10 mouse cellular contexts compared by ENCODE assay signal in the genomic region with DNA sequence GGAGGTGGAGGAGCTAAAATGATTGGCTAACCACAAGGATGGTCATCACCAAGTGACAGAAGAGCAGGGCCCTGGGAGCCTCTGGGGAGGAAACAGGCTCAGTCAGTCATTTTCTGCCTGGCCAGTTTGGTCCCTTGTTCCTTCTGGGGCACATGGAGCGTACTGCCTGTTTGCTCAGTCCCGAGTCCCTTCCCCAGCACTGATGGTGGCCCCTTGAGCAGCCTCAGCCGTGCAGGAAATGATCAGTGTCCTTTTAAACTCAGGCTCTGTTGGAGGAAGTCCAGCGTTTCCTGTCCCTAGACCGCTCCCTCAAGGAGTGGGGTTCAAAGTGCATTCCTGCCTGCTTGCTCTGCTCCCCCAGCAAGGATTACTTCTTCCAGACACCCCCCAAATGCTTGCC. TPM values are rescaled to one million over a fixed set of nuclear protein-coding genes. Genes with fewer than 3 reads are reported as not detected.
DNase-seq lines count a peak whose midpoint lies in the region; ATAC-seq lines count a peak whose summit lies in the region.
"Had no signal": no experiment of that assay in that cellular context is flagged by ENCODE, and none has a peak within 500 bp of the region (broad histone marks: within the 10 kb centered on the region; RNA-seq: fewer than 3 reads in every experiment).

No protein-coding gene starts in this region.

- ATAC-seq in hindbrain, embryonic 12.5 days (ENCODE audit: low FRiP score), result no peak
- ATAC-seq in hindbrain, embryonic 14.5 days (ENCODE audit: low FRiP score), result no peak
- ATAC-seq in heart, embryonic 14.5 days (ENCODE audit: insufficient number of reproducible peaks, insufficient read depth, low FRiP score, low read depth), result peak; percentile 53; the same call in 1 of the 2 replicates
- ATAC-seq in midbrain, embryonic 11.5 days (ENCODE audit: low FRiP score), result no peak
- no peak for ATAC-seq in cerebellum, adult (ENCODE audit: insufficient number of reproducible peaks, low FRiP score, low TSS enrichment)

- H3K9me3 ChIP-seq in hindbrain, embryonic 12.5 days (replicated peaks), result no peaks in the 10 kb centered on the region
- H3K9me3 ChIP-seq in hindbrain, embryonic 14.5 days (ENCODE audit: control insufficient read depth, low read length), result no peaks in the 10 kb centered on the region
- no peaks in the 10 kb centered on the region for H3K9me3 ChIP-seq in heart, embryonic 14.5 days (ENCODE audit: control insufficient read depth, low read length)
- H3K9me3 ChIP-seq in midbrain, embryonic 11.5 days (ENCODE audit: control insufficient read depth, low read length), result no peaks in the 10 kb centered on the region
- H3K9me3 ChIP-seq: embryonic facial prominence, embryonic 15.5 days had no signal

- peaks cover 32% of the 10 kb centered on the region for H3K4me1 ChIP-seq in hindbrain, embryonic 12.5 days
- peaks cover 22% of the 10 kb centered on the region; the same call in 1 of the 2 replicates for H3K4me1 ChIP-seq in hindbrain, embryonic 14.5 days (replicated peaks; ENCODE audit: control insufficient read depth, insufficient read depth, low read length)
- H3K4me1 ChIP-seq in heart, embryonic 14.5 days (ENCODE audit: control insufficient read depth in 2 of 2, insufficient read depth in 2 of 2, low read length in 2 of 2), result peaks cover 35 to 36% of the 10 kb centered on the region in 2 experiments
- H3K4me1 ChIP-seq in midbrain, embryonic 11.5 days (ENCODE audit: control insufficient read depth, insufficient read depth, low read length), result peaks cover 15% of the 10 kb centered on the region

- H3K4me2 ChIP-seq in hindbrain, embryonic 12.5 days (replicated peaks), result no peak overlapping the region
- H3K4me2 ChIP-seq in hindbrain, embryonic 14.5 days (replicated peaks), result no peak overlapping the region
- 0 out of 2 replicates have a peak overlapping the region, but pooled peaks have one; percentile 0 for H3K4me2 ChIP-seq in heart, embryonic 14.5 days (ENCODE audit: low read length)
- H3K4me2 ChIP-seq in midbrain, embryonic 11.5 days, result no peak overlapping the region
- H3K4me2 ChIP-seq: embryonic facial prominence, embryonic 15.5 days had no signal

- no peaks in the 10 kb centered on the region for H3K36me3 ChIP-seq in hindbrain, embryonic 12.5 days
- H3K36me3 ChIP-seq in hindbrain, embryonic 14.5 days (replicated peaks; ENCODE audit: control insufficient read depth, insufficient read depth), result no peaks in the 10 kb centered on the region
- H3K36me3 ChIP-seq in heart, embryonic 14.5 days (ENCODE audit: control insufficient read depth, insufficient read depth, low read length), result no peaks in the 10 kb centered on the region
- H3K36me3 ChIP-seq in splenic B cell, adult 2 months (ENCODE audit: control insufficient read depth, insufficient read depth, low read length, poor library complexity, severe bottlenecking), result no peaks in the 10 kb centered on the region
- no peaks in the 10 kb centered on the region for H3K36me3 ChIP-seq in midbrain, embryonic 11.5 days (ENCODE audit: control insufficient read depth, insufficient read depth, low read length)
- H3K36me3 ChIP-seq: embryonic facial prominence, embryonic 15.5 days had no signal

- H3K27me3 ChIP-seq in hindbrain, embryonic 12.5 days, result peaks cover 15% of the 10 kb centered on the region; the same call in 1 of the 2 replicates
- H3K27me3 ChIP-seq in hindbrain, embryonic 14.5 days (ENCODE audit: control insufficient read depth, insufficient read depth, low read length), result no peaks in the 10 kb centered on the region
- no peaks in the 10 kb centered on the region for H3K27me3 ChIP-seq in heart, embryonic 14.5 days (ENCODE audit: control insufficient read depth, insufficient read depth, low read length)
- H3K27me3 ChIP-seq in splenic B cell, adult 2 months (ENCODE audit: control insufficient read depth, insufficient read depth, low read length, poor library complexity, severe bottlenecking), result no peaks in the 10 kb centered on the region
- no peaks in the 10 kb centered on the region for H3K27me3 ChIP-seq in midbrain, embryonic 11.5 days (ENCODE audit: control insufficient read depth, insufficient read depth, low read length)

- H3K9ac ChIP-seq in hindbrain, embryonic 12.5 days, result no peak overlapping the region
- H3K9ac ChIP-seq in hindbrain, embryonic 14.5 days, result no peak overlapping the region
- H3K9ac ChIP-seq in heart, embryonic 14.5 days (ENCODE audit: low read length), result no peak overlapping the region
- H3K9ac ChIP-seq in midbrain, embryonic 11.5 days (ENCODE audit: low read length), result no peak overlapping the region
- H3K9ac ChIP-seq: embryonic facial prominence, embryonic 15.5 days; liver, embryonic 14.5 days had no signal

- DNase-seq in hindbrain, embryonic 14.5 days (ENCODE audit: low spot score), result no peak
- peak; percentile 55 to 73 for DNase-seq in kidney, postnatal 4 days
- DNase-seq in splenic B cell, adult 2 months (ENCODE audit: low read depth, low spot score), result peak; percentile 14
- no peak for DNase-seq in midbrain, embryonic 11.5 days (ENCODE audit: low spot score, missing footprints)
- no peak for DNase-seq in gastrocnemius, postnatal 10 days

- H3K27ac ChIP-seq in hindbrain, embryonic 12.5 days, result peak overlapping the region; percentile 48; the same call in 1 of the 2 replicates
- no peak overlapping the region for H3K27ac ChIP-seq in hindbrain, embryonic 14.5 days
- H3K27ac ChIP-seq in heart, embryonic 14.5 days (replicated peaks in 1 of 2; ENCODE audit: control insufficient read depth in 1 of 2, insufficient read depth in 1 of 2, low read depth in 2 of 2, low read length in 2 of 2), result peak overlapping the region; percentile 20 to 59; a peak in 3 of 4 replicates
- H3K27ac ChIP-seq in midbrain, embryonic 11.5 days (ENCODE audit: low read depth, low read length), result no peak overlapping the region
- H3K27ac ChIP-seq: embryonic facial prominence, embryonic 15.5 days; liver, embryonic 14.5 days had no signal

- H3K4me3 ChIP-seq in hindbrain, embryonic 12.5 days, result no peak overlapping the region
- no peak overlapping the region for H3K4me3 ChIP-seq in hindbrain, embryonic 14.5 days (replicated peaks; ENCODE audit: low read length)
- no peak overlapping the region for H3K4me3 ChIP-seq in heart, embryonic 14.5 days (ENCODE audit: control insufficient read depth in 1 of 2, insufficient read depth in 1 of 2, low read depth in 1 of 2, low read length in 2 of 2)
- H3K4me3 ChIP-seq in midbrain, embryonic 11.5 days (ENCODE audit: low read depth, low read length), result no peak overlapping the region
- H3K4me3 ChIP-seq: embryonic facial prominence, embryonic 15.5 days had no signal

- 57% methylated on average over 5 of the region's 5 CpGs for WGBS in hindbrain, embryonic 12.5 days
- 58% methylated on average over 5 of the region's 5 CpGs for WGBS in hindbrain, embryonic 14.5 days
- WGBS in heart, embryonic 14.5 days, result 46% methylated on average over 5 of the region's 5 CpGs
- WGBS in midbrain, embryonic 11.5 days, result 78% methylated on average over 5 of the region's 5 CpGs

RNA-seq across cellular contexts. Expression of gene Cx3cl1, which starts 6.7 kb away (rescaled TPM):
- 10.6 and 14.2 TPM in 2 replicates for polyA plus RNA-seq in hindbrain, embryonic 12.5 days (2016; fragmentation: Nextera tagmentation; extraction: Ambion mirVana)
- 32.6 and 42.0 TPM in 2 replicates for polyA plus RNA-seq in hindbrain, embryonic 14.5 days (2014; fragmentation: Nextera tagmentation; extraction: Ambion mirVana)
- 8.1 and 10.4 TPM in 2 replicates for polyA plus RNA-seq in heart, embryonic 14.5 days (2014; fragmentation: Nextera tagmentation; extraction: Ambion mirVana)
- polyA plus RNA-seq in midbrain, embryonic 11.5 days (2014; fragmentation: Nextera tagmentation; extraction: Ambion mirVana), result 9.4 and 10.4 TPM in 2 replicates
- 1 to 10 TPM; 1.2 to 2.4 TPM for total RNA-seq in gastrocnemius, postnatal 10 days (2021)

RNA-seq across cellular contexts. Expression of gene Ccl17, which starts 31.8 kb away (rescaled TPM):
- not detected in 2 replicates for polyA plus RNA-seq in hindbrain, embryonic 12.5 days (2016; fragmentation: Nextera tagmentation; extraction: Ambion mirVana)
- polyA plus RNA-seq in hindbrain, embryonic 14.5 days (2014; fragmentation: Nextera tagmentation; extraction: Ambion mirVana), result 0.46 and 1.3 TPM in 2 replicates
- polyA plus RNA-seq in heart, embryonic 14.5 days (2014; fragmentation: Nextera tagmentation; extraction: Ambion mirVana), result 0.45 TPM in 1 of 2 replicates, not detected in the other
- not detected in 2 replicates for polyA plus RNA-seq in midbrain, embryonic 11.5 days (2014; fragmentation: Nextera tagmentation; extraction: Ambion mirVana)
- total RNA-seq in gastrocnemius, postnatal 10 days (2021), result not detected
- polyA plus RNA-seq: embryonic facial prominence, embryonic 15.5 days had no signal

RNA-seq across cellular contexts. Expression of gene Ccl22, which starts 33.1 kb away (rescaled TPM):
- polyA plus RNA-seq in hindbrain, embryonic 12.5 days (2016; fragmentation: Nextera tagmentation; extraction: Ambion mirVana), result not detected in 2 replicates
- not detected in 2 replicates for polyA plus RNA-seq in hindbrain, embryonic 14.5 days (2014; fragmentation: Nextera tagmentation; extraction: Ambion mirVana)
- not detected in 2 replicates for polyA plus RNA-seq in heart, embryonic 14.5 days (2014; fragmentation: Nextera tagmentation; extraction: Ambion mirVana)
- polyA plus RNA-seq in midbrain, embryonic 11.5 days (2014; fragmentation: Nextera tagmentation; extraction: Ambion mirVana), result not detected in 2 replicates
- total RNA-seq in gastrocnemius, postnatal 10 days (2021), result not detected
- polyA plus RNA-seq: embryonic facial prominence, embryonic 15.5 days had no signal

RNA-seq across cellular contexts. Expression of gene Coq9, which starts 59.6 kb away (rescaled TPM):
- 52.6 and 55.3 TPM in 2 replicates for polyA plus RNA-seq in hindbrain, embryonic 12.5 days (2016; fragmentation: Nextera tagmentation; extraction: Ambion mirVana)
- 59.1 and 59.8 TPM in 2 replicates for polyA plus RNA-seq in hindbrain, embryonic 14.5 days (2014; fragmentation: Nextera tagmentation; extraction: Ambion mirVana)
- 175 and 181 TPM in 2 replicates for polyA plus RNA-seq in heart, embryonic 14.5 days (2014; fragmentation: Nextera tagmentation; extraction: Ambion mirVana)
- 49.4 and 51.5 TPM in 2 replicates for polyA plus RNA-seq in midbrain, embryonic 11.5 days (2014; fragmentation: Nextera tagmentation; extraction: Ambion mirVana)
- 100 to 1,000 TPM; 255 to 307 TPM for total RNA-seq in gastrocnemius, postnatal 10 days (2021)

RNA-seq across cellular contexts. Expression of gene Ciapin1, which starts 59.7 kb away (rescaled TPM):
- polyA plus RNA-seq in hindbrain, embryonic 12.5 days (2016; fragmentation: Nextera tagmentation; extraction: Ambion mirVana), result 169 and 178 TPM in 2 replicates
- polyA plus RNA-seq in hindbrain, embryonic 14.5 days (2014; fragmentation: Nextera tagmentation; extraction: Ambion mirVana), result 151 and 171 TPM in 2 replicates
- polyA plus RNA-seq in heart, embryonic 14.5 days (2014; fragmentation: Nextera tagmentation; extraction: Ambion mirVana), result 72.7 and 80.2 TPM in 2 replicates
- 134 and 154 TPM in 2 replicates for polyA plus RNA-seq in midbrain, embryonic 11.5 days (2014; fragmentation: Nextera tagmentation; extraction: Ambion mirVana)
- 10 to 100 TPM; 32.5 to 33.1 TPM for total RNA-seq in gastrocnemius, postnatal 10 days (2021)

Comparison
In these comparisons a context has a peak if more than half of its experiments do, and no peak if none do; other contexts are left out.
1. H3K27ac ChIP-seq: peak in hindbrain, embryonic 12.5 days (single experiment) and heart, embryonic 14.5 days (2 of 2); none in hindbrain, embryonic 14.5 days (single experiment) and midbrain, embryonic 11.5 days (single experiment).
2. DNase-seq: peak in kidney, postnatal 4 days (2 of 2) and splenic B cell, adult 2 months (single experiment); none in hindbrain, embryonic 14.5 days (single experiment), midbrain, embryonic 11.5 days (single experiment) and gastrocnemius, postnatal 10 days (single experiment).